Comparison of ENCODE assay signal across 15 mouse cellular contexts in genomic region chr8:126232521-126232920, GRCm38 (mm10).
DNase-seq lines count a peak whose midpoint lies in the region; ATAC-seq lines count a peak whose summit lies in the region.
"Had no signal": no experiment of that assay in that cellular context is flagged by ENCODE, and none has a peak within 500 bp of the region (broad histone marks: within the 10 kb centered on the region; RNA-seq: fewer than 3 reads in every experiment).

No protein-coding gene starts in this region.

- H3K4me1 ChIP-seq in neural tube, embryonic 11.5 days (ENCODE audit: control insufficient read depth, insufficient read depth, low read length) = peaks cover 4% of the 10 kb centered on the region; the same call in 1 of the 2 replicates
- peaks cover 7% of the 10 kb centered on the region for H3K4me1 ChIP-seq in forebrain, embryonic 10.5 days
- H3K4me1 ChIP-seq: forebrain, embryonic 15.5 days; heart, embryonic 13.5 days had no signal

- H3K9me3 ChIP-seq in neural tube, embryonic 11.5 days (ENCODE audit: control insufficient read depth, low read length) = no peaks in the 10 kb centered on the region
- H3K9me3 ChIP-seq in forebrain, embryonic 10.5 days = no peaks in the 10 kb centered on the region
- H3K9me3 ChIP-seq: embryonic facial prominence, embryonic 10.5 days; forebrain, embryonic 15.5 days; heart, embryonic 13.5 days; hindbrain, embryonic 13.5 days had no signal

- peak; percentile 29 for DNase-seq in embryo, embryonic 10 days (ENCODE audit: low spot score)
- DNase-seq in embryo, embryonic 9.5 days (ENCODE audit: extremely low spot score) = no peak
- DNase-seq in neural tube, embryonic 11.5 days (ENCODE audit: low spot score) = peak; percentile 43
- DNase-seq in neural tube, embryonic 10.5 days (ENCODE audit: extremely low spot score, low spot score) = no peak
- peak; percentile 51 for DNase-seq in embryo, embryonic 10.5 days (ENCODE audit: low spot score)
- DNase-seq in mesoderm, embryonic 11.5 days (ENCODE audit: low read depth, low spot score) = peak; percentile 60
- DNase-seq in forebrain, embryonic 10.5 days (ENCODE audit: extremely low spot score, low spot score) = no peak
- DNase-seq: adrenal gland, postnatal 10 days; gastrocnemius, postnatal 14 days; heart, postnatal 36 days had no signal

- H3K27me3 ChIP-seq in neural tube, embryonic 11.5 days (ENCODE audit: control insufficient read depth, insufficient read depth, low read length) = no peaks in the 10 kb centered on the region
- H3K27me3 ChIP-seq in forebrain, embryonic 10.5 days (ENCODE audit: poor library complexity, severe bottlenecking) = no peaks in the 10 kb centered on the region
- H3K27me3 ChIP-seq: forebrain, embryonic 15.5 days had no signal

- H3K4me2 ChIP-seq in neural tube, embryonic 11.5 days (ENCODE audit: low read depth) = no peak overlapping the region
- H3K4me2 ChIP-seq: forebrain, embryonic 15.5 days; heart, embryonic 13.5 days; hindbrain, embryonic 13.5 days had no signal

- no peak overlapping the region for H3K4me3 ChIP-seq in neural tube, embryonic 11.5 days (ENCODE audit: low read depth, low read length)
- no peak overlapping the region for H3K4me3 ChIP-seq in forebrain, embryonic 10.5 days
- H3K4me3 ChIP-seq: embryonic facial prominence, embryonic 10.5 days; forebrain, embryonic 15.5 days; heart, embryonic 13.5 days; hindbrain, embryonic 13.5 days had no signal

- no peak overlapping the region for H3K27ac ChIP-seq in neural tube, embryonic 11.5 days (ENCODE audit: low read depth, low read length)
- no peak overlapping the region for H3K27ac ChIP-seq in forebrain, embryonic 10.5 days
- H3K27ac ChIP-seq: embryonic facial prominence, embryonic 10.5 days; forebrain, embryonic 15.5 days; heart, embryonic 13.5 days; hindbrain, embryonic 13.5 days had no signal

- no peak for ATAC-seq in neural tube, embryonic 11.5 days (ENCODE audit: insufficient read depth, low FRiP score, low TSS enrichment)
- ATAC-seq: forebrain, embryonic 15.5 days; intestine, embryonic 16.5 days had no signal

- WGBS in neural tube, embryonic 11.5 days = 26% methylated on average over 7 of the region's 7 CpGs
- WGBS in forebrain, embryonic 10.5 days = 46% methylated on average over 7 of the region's 7 CpGs

- no peak overlapping the region for H3K9ac ChIP-seq in neural tube, embryonic 11.5 days (ENCODE audit: low read length)
- H3K9ac ChIP-seq: forebrain, embryonic 15.5 days; heart, embryonic 13.5 days; hindbrain, embryonic 13.5 days had no signal

- H3K36me3 ChIP-seq in neural tube, embryonic 11.5 days (ENCODE audit: control insufficient read depth, insufficient read depth, low read length) = no peaks in the 10 kb centered on the region
- no peaks in the 10 kb centered on the region for H3K36me3 ChIP-seq in forebrain, embryonic 10.5 days (replicated peaks)
- H3K36me3 ChIP-seq: embryonic facial prominence, embryonic 10.5 days; forebrain, embryonic 15.5 days; heart, embryonic 13.5 days; hindbrain, embryonic 13.5 days had no signal

Comparison
In these comparisons a context has a peak if more than half of its experiments do, and no peak if none do; other contexts are left out.
1. DNase-seq: peak in embryo, embryonic 10 days (single experiment), neural tube, embryonic 11.5 days (single experiment), embryo, embryonic 10.5 days (single experiment) and mesoderm, embryonic 11.5 days (single experiment); none in embryo, embryonic 9.5 days (single experiment), neural tube, embryonic 10.5 days (single experiment) and forebrain, embryonic 10.5 days (single experiment).